Mouse (Mus musculus): Measurements from ENCODE around the gene Apba1.

GRCm38 (mm10) chr19:23955461-23955860 is 196.8 kb downstream of the Apba1 start:
- TF ChIP-seq CTCF (IDR thresholded peaks at IDR 0.05; ENCODE audit: low read depth): no peak
- no peak for TF ChIP-seq EP300 (IDR thresholded peaks at IDR 0.05; ENCODE audit: low read depth)
